Mouse (Mus musculus) forebrain, postnatal 0 days (tissue): Measurements from ENCODE around the gene Ceacam19. TPM values are rescaled to one million over a fixed set of nuclear protein-coding genes. Genes with fewer than 3 reads are reported as not detected.

Experiments used
- ATAC-seq: fragments of 200-750 bp; cut with Nextera tagmentation; 2 replicates; pipeline ENCODE4 v1.8.0; 2017; ENCODE audit warnings: mild to moderate bottlenecking, moderate library complexity
- DNase-seq: peaks from one replicate; pipeline ENCODE4 v3.0.0-alpha.2; 2015
- H3K27ac ChIP-seq: fragments of 300-500 bp; sonication (generic); 2 replicates; pipeline ENCODE4 v1.5.1; 2014; ENCODE audit warnings: low read depth, mild to moderate bottlenecking, antibody characterized with exemption, low read length, moderate library complexity, mixed read lengths
- H3K27me3 ChIP-seq: fragments of 300-500 bp; sonication (generic); 2 replicates; pipeline ENCODE4 v1.6.1; 2014; ENCODE audit warnings: mild to moderate bottlenecking, low read length, mixed read lengths; ENCODE audit not compliant: insufficient read depth
- H3K36me3 ChIP-seq: fragments of 300-500 bp; sonication (generic); 2 replicates; pipeline ENCODE4 v1.6.1; 2014; ENCODE audit warnings: mild to moderate bottlenecking, moderate library complexity; ENCODE audit not compliant: insufficient read depth
- H3K4me1 ChIP-seq: fragments of 300-500 bp; sonication (generic); 2 replicates; pipeline ENCODE4 v1.6.1; 2014; ENCODE audit warnings: antibody characterized with exemption; ENCODE audit not compliant: insufficient read depth
- H3K4me2 ChIP-seq: fragments of 300-500 bp; sonication (generic); 2 replicates; pipeline ENCODE4 v1.6.1; 2014; ENCODE audit warnings: low read depth, mild to moderate bottlenecking, moderate library complexity
- H3K4me3 ChIP-seq: fragments of 300-500 bp; sonication (generic); 2 replicates; pipeline ENCODE4 v1.5.1; 2014; ENCODE audit warnings: low read depth, low read length, mixed read lengths
- H3K9ac ChIP-seq: fragments of 300-500 bp; sonication (generic); 2 replicates; pipeline ENCODE4 v1.6.1; 2014; ENCODE audit warnings: mild to moderate bottlenecking
- H3K9me3 ChIP-seq: fragments of 300-500 bp; sonication (generic); 2 replicates; pipeline ENCODE4 v1.6.1; 2016; ENCODE audit warnings: low read length
- CTCF ChIP-seq: sonication (generic); IDR thresholded peaks from 2 replicates; pipeline ENCODE4 v1.5.1; 2016; ENCODE audit warnings: antibody characterized with exemption, control low read depth, low read depth
- WGBS: fragments of 180-500 bp; shearing (Covaris S2); extraction: QIAGEN DNeasy Blood & Tissue Kit; methylation state at CpG from one replicate; pipeline ENCODE4 v1.1.7; 2014; 5-methylcytosine and 5-hydroxymethylcytosine counted together
- polyA plus RNA-seq: library from polyadenylated mRNA; unstranded; fragments of >200 nt; fragmentation: Nextera tagmentation; extraction: Ambion mirVana; gene quantifications from 2 replicates; pipeline ENCODE4 v1.2.1, GENCODE M21; 2015
- total RNA-seq: library from RNA; depleted of rRNA; stranded (reverse); fragments of >200 nt; gene quantifications from 2 replicates; pipeline ENCODE4 v1.2.3, GENCODE M21; 2014

Ceacam19 gene
- total and polyA plus RNA-seq, 2 experiments from 2014 or later, result not detected

GRCm38 (mm10) chr7:19876781-19877425 lies 10.9 kb downstream of the Ceacam19 start:
- no peak overlapping the region for H3K27ac ChIP-seq
- no peak overlapping the region for H3K4me3 ChIP-seq
- TF ChIP-seq CTCF, result no peak
- no peaks in the 10 kb centered on the region for H3K4me1 ChIP-seq
- ATAC-seq (no peak), DNase-seq (no peak)
- no peak overlapping the region for H3K9ac ChIP-seq
- no peak overlapping the region for H3K4me2 ChIP-seq
- H3K27me3 ChIP-seq, result no peaks in the 10 kb centered on the region
- no peaks in the 10 kb centered on the region for H3K9me3 ChIP-seq
- H3K36me3 ChIP-seq, result no peaks in the 10 kb centered on the region
- 60% methylated on average over 14 of the region's 14 CpGs for WGBS

GRCm38 (mm10) chr7:19875948-19876682 lies 11.7 kb downstream of the Ceacam19 start:
- no peak overlapping the region for H3K4me2 ChIP-seq
- H3K36me3 ChIP-seq, result no peaks in the 10 kb centered on the region
- no peaks in the 10 kb centered on the region for H3K9me3 ChIP-seq
- ATAC-seq (peak; percentile 80), DNase-seq (peak; percentile 63)
- whole genome bisulfite sequencing, result 51% methylated on average over 13 of the region's 13 CpGs
- no peak overlapping the region for H3K27ac ChIP-seq
- no peaks in the 10 kb centered on the region for H3K4me1 ChIP-seq
- H3K27me3 ChIP-seq, result no peaks in the 10 kb centered on the region
- peak; percentile 82 for TF ChIP-seq CTCF
- no peak overlapping the region for H3K4me3 ChIP-seq
- no peak overlapping the region for H3K9ac ChIP-seq

GRCm38 (mm10) chr7:19871943-19872601 lies 15.7 kb downstream of the Ceacam19 start:
- Histone ChIP-seq H3K36me3 (no peaks in the 10 kb centered on the region), H3K4me2 (no peak overlapping the region), H3K4me3 (no peak overlapping the region), H3K9ac (no peak overlapping the region), H3K9me3 (no peaks in the 10 kb centered on the region), H3K4me1 (no peaks in the 10 kb centered on the region), H3K27ac (no peak overlapping the region), H3K27me3 (no peaks in the 10 kb centered on the region)
- WGBS, result 47% methylated on average over 5 of the region's 5 CpGs
- no peak for ATAC-seq
- DNase-seq, result no peak
- peak; percentile 43 for TF ChIP-seq CTCF

- no peak overlapping the region for H3K4me2 ChIP-seq
- no peak overlapping the region for H3K27ac ChIP-seq
- no peak overlapping the region for H3K4me3 ChIP-seq
- H3K36me3 ChIP-seq, result no peaks in the 10 kb centered on the region
- H3K27me3 ChIP-seq, result no peaks in the 10 kb centered on the region
- TF ChIP-seq CTCF, result no peak
- ATAC-seq (no peak), DNase-seq (no peak)
- 70% methylated on average over 10 of the region's 10 CpGs for WGBS
- H3K9ac ChIP-seq, result no peak overlapping the region
- H3K9me3 ChIP-seq, result no peaks in the 10 kb centered on the region
- no peaks in the 10 kb centered on the region for H3K4me1 ChIP-seq
Observed at GRCm38 (mm10) chr7:19871137-19871621, 16.6 kb downstream of the Ceacam19 start.

- no peaks in the 10 kb centered on the region for H3K4me1 ChIP-seq
- no peak overlapping the region for H3K9ac ChIP-seq
- H3K4me2 ChIP-seq, result no peak overlapping the region
- H3K27me3 ChIP-seq, result no peaks in the 10 kb centered on the region
- H3K4me3 ChIP-seq, result no peak overlapping the region
- no peaks in the 10 kb centered on the region for H3K9me3 ChIP-seq
- H3K36me3 ChIP-seq, result no peaks in the 10 kb centered on the region
- no peak for DNase-seq
- ATAC-seq, result no peak
- TF ChIP-seq CTCF, result no peak
- no peak overlapping the region for H3K27ac ChIP-seq
- WGBS, result 87% methylated on average over 16 of the region's 16 CpGs
Observed at GRCm38 (mm10) chr7:19867751-19868399, 19.9 kb downstream of the Ceacam19 start.

- Histone ChIP-seq H3K27me3 (no peaks in the 10 kb centered on the region), H3K36me3 (no peaks in the 10 kb centered on the region), H3K4me3 (no peak overlapping the region), H3K9me3 (no peaks in the 10 kb centered on the region), H3K27ac (no peak overlapping the region), H3K4me2 (no peak overlapping the region), H3K9ac (no peak overlapping the region), H3K4me1 (no peaks in the 10 kb centered on the region)
- DNase-seq (no peak), ATAC-seq (no peak)
- TF ChIP-seq CTCF, result no peak
- 94% methylated on average over 6 of the region's 6 CpGs for WGBS
Observed at GRCm38 (mm10) chr7:19866490-19866889, 21.3 kb downstream of the Ceacam19 start.
